Mouse (Mus musculus) forebrain, embryonic 11.5 days (tissue): Measurements from ENCODE around the gene Piezo1. TPM values are rescaled to one million over a fixed set of nuclear protein-coding genes. Genes with fewer than 3 reads are reported as not detected.

Experiments used
- ATAC-seq: fragments of 200-750 bp; cut with Nextera tagmentation; replicated peaks from 2 replicates; pipeline ENCODE4 v1.8.0; 2017; ENCODE audit warnings: moderate TSS enrichment; ENCODE audit not compliant: low FRiP score
- DNase-seq: peaks from one replicate; pipeline ENCODE4 v3.0.0-alpha.2; 2017; ENCODE audit warnings: low spot score
- H3K27ac ChIP-seq: fragments of 300-500 bp; sonication (generic); 2 replicates; pipeline ENCODE4 v1.5.1; 2014; ENCODE audit warnings: low read depth, low read length
- H3K27me3 ChIP-seq: fragments of 300-500 bp; sonication (generic); 2 replicates; pipeline ENCODE4 v1.6.1; 2014; ENCODE audit warnings: mild to moderate bottlenecking, low read length, mixed read lengths; ENCODE audit not compliant: control insufficient read depth, insufficient read depth
- H3K36me3 ChIP-seq: fragments of 300-500 bp; sonication (generic); 2 replicates; pipeline ENCODE4 v1.6.1; 2014; ENCODE audit warnings: mild to moderate bottlenecking, low read length, moderate library complexity, mixed read lengths; ENCODE audit not compliant: control insufficient read depth, insufficient read depth
- H3K4me1 ChIP-seq: fragments of 300-500 bp; sonication (generic); replicated peaks from 2 replicates; pipeline ENCODE4 v1.6.1; 2014; ENCODE audit warnings: low read length, mixed read lengths; ENCODE audit not compliant: control insufficient read depth, insufficient read depth
- H3K4me2 ChIP-seq: fragments of 300-500 bp; sonication (generic); 2 replicates; pipeline ENCODE4 v1.6.1; 2014; ENCODE audit warnings: low read depth, mild to moderate bottlenecking, low read length, moderate library complexity, mixed read lengths; ENCODE audit not compliant: severe bottlenecking
- H3K4me3 ChIP-seq: fragments of 300-500 bp; sonication (generic); 2 replicates; pipeline ENCODE4 v1.5.1; 2014; ENCODE audit warnings: low read depth, low read length
- H3K9ac ChIP-seq: fragments of 300-500 bp; sonication (generic); 2 replicates; pipeline ENCODE4 v1.6.1; 2014; ENCODE audit warnings: low read length
- H3K9me3 ChIP-seq: fragments of 300-500 bp; sonication (generic); 2 replicates; pipeline ENCODE4 v1.6.1; 2016; ENCODE audit warnings: low read length, mixed read lengths; ENCODE audit not compliant: control insufficient read depth
- WGBS: fragments of 180-500 bp; shearing (Covaris S2); extraction: QIAGEN DNeasy Blood & Tissue Kit; methylation state at CpG from one replicate; pipeline ENCODE4 v1.1.7; 2014; 5-methylcytosine and 5-hydroxymethylcytosine counted together
- polyA plus RNA-seq: library from polyadenylated mRNA; unstranded; fragments of >200 nt; fragmentation: Nextera tagmentation; extraction: Ambion mirVana; gene quantifications from 2 replicates; pipeline ENCODE4 v1.2.1, GENCODE M21; 2014

Piezo1 gene
- polyA plus RNA-seq, 1 experiment from 2014 or later = 5.8 TPM

DNA sequence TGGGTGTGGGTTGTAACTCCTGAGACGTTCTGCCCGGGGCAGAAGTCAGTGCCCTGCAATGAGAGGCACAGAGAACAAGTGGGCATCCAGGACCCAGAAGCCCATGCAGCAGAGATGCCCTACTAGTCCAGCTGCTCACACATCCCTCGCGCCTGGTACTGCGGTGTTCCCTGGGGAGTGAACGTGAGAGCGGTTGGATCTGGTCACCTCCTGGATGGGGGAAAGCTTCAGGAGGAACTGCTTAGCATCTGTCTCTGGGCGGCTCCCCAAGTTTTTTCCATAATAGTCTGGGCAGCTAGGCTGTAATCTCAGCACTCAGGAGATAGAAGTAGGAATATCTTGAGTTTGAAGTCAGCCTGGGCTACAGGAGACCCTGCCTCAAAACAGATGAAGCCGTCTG lies 33.9 kb upstream of the Piezo1 start:
- Histone ChIP-seq H3K9ac (no peak overlapping the region), H3K4me1 (no peaks in the 10 kb centered on the region), H3K27me3 (0 out of 2 replicates have a peak, but pooled peaks cover 2% of the 10 kb centered on the region), H3K9me3 (no peaks in the 10 kb centered on the region), H3K27ac (no peak overlapping the region), H3K4me2 (no peak overlapping the region), H3K4me3 (no peak overlapping the region), H3K36me3 (no peaks in the 10 kb centered on the region)
- DNase-seq = no peak
- ATAC-seq = no peak
- WGBS = 91% methylated on average over 9 of the region's 9 CpGs

DNA sequence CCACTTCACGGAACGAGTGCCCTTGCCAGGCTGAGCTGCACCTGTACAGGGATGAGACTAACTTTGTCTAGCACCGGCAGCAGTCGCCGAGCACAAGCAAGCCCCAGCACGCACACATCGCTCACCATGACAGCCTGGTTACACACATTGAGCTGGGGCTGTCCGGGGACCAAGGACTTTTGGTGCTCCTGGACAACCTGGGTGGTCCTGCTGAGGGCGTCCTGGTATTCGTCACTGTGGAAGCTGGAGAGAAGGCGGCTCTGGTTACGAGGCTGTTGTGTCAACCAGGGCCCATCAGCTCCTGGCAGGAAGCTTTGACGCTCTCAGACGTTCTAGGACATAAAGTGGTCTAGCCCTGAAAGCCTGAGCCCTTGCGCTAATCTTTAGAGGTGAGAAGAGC lies 29.8 kb upstream of the Piezo1 start:
- Histone ChIP-seq H3K4me1 (peaks cover 15% of the 10 kb centered on the region), H3K9me3 (no peaks in the 10 kb centered on the region), H3K9ac (no peak overlapping the region), H3K4me3 (no peak overlapping the region), H3K4me2 (no peak overlapping the region), H3K36me3 (no peaks in the 10 kb centered on the region), H3K27ac (no peak overlapping the region), H3K27me3 (0 out of 2 replicates have a peak, but pooled peaks cover 2% of the 10 kb centered on the region)
- 82% methylated on average over 13 of the region's 15 CpGs for WGBS
- ATAC-seq (no peak), DNase-seq (no peak)

DNA sequence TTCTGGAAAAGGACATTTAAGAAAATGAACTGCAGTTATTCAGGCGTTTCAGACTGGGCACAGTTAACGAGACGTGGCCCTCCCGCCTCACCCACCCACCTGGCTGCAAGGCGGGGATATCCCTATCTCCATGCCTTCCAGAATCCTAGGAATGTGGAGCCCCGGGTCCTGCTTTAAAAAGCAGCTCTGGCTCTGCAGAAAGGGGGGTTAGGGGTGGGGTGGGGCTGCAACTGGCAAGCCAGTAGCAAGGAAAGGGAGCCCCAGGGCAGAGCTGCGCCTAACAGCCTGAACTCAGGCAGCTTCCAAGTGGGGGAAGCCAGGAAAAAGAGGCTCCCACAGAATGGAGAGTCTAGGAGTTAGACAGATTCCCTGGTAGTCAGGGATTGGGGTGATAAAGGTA lies 28.1 kb upstream of the Piezo1 start:
- H3K4me2 ChIP-seq = no peak overlapping the region
- no peak overlapping the region for H3K27ac ChIP-seq
- peaks cover 22% of the 10 kb centered on the region for H3K4me1 ChIP-seq
- 22% methylated on average over 7 of the region's 7 CpGs for WGBS
- H3K4me3 ChIP-seq = no peak overlapping the region
- no peaks in the 10 kb centered on the region for H3K36me3 ChIP-seq
- ATAC-seq (no peak), DNase-seq (no peak)
- no peaks in the 10 kb centered on the region for H3K27me3 ChIP-seq
- no peaks in the 10 kb centered on the region for H3K9me3 ChIP-seq
- H3K9ac ChIP-seq = no peak overlapping the region

DNA sequence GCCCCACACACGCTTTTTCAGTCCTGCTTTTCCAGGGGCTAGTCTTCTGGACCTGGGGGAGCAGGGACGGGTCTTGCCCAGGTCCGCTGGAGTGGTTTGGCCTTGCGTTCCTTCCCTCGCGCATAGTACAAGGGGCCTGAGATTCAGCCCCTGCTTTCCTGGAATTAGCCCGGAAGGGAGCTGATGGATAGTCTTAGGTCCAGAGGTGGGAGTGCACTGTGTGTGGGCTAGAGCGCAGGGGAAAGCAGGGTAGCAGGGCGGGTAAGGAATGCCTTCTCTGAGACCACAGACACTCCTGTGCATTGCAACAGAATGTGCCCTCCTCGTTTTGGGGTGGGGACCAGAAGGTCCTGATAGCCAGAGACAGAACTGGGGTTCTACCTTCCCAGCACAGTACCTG lies 26.0 kb upstream of the Piezo1 start:
- ATAC-seq (peak; percentile 26), DNase-seq (no peak)
- H3K4me2 ChIP-seq = peak overlapping the region; percentile 52; the same call in 1 of the 2 replicates
- H3K36me3 ChIP-seq = peaks cover 4% of the 10 kb centered on the region; the same call in 1 of the 2 replicates
- H3K27ac ChIP-seq = no peak overlapping the region
- 42% methylated on average over 10 of the region's 10 CpGs for WGBS
- H3K9ac ChIP-seq = peak overlapping the region; percentile 61
- peaks cover 24% of the 10 kb centered on the region for H3K4me1 ChIP-seq
- peak overlapping the region; percentile 44; the same call in 1 of the 2 replicates for H3K4me3 ChIP-seq
- H3K27me3 ChIP-seq = no peaks in the 10 kb centered on the region
- no peaks in the 10 kb centered on the region for H3K9me3 ChIP-seq

GRCm38 (mm10) chr8:122576648-122577022 lies 25.5 kb upstream of the Piezo1 start, which contains the start of gene Aprt:
Gene Aprt, minus strand, starts transcription at chr8:122576909.
- WGBS = under 1% methylated on average over 39 of the region's 39 CpGs
- H3K4me1 ChIP-seq = peaks cover 24% of the 10 kb centered on the region
- H3K9me3 ChIP-seq = no peaks in the 10 kb centered on the region
- H3K4me3 ChIP-seq = peak within 1 kb of the TSS; percentile 44
- H3K36me3 ChIP-seq = peaks cover 8% of the 10 kb centered on the region; the same call in 1 of the 2 replicates
- peak within 1 kb of the TSS; percentile 61 for H3K9ac ChIP-seq
- H3K27me3 ChIP-seq = no peaks in the 10 kb centered on the region
- DNase-seq = peak; percentile 97
- peak within 1 kb of the TSS; percentile 52 for H3K4me2 ChIP-seq
- ATAC-seq = peak; percentile 92
- no peak within 1 kb of the TSS for H3K27ac ChIP-seq

GRCm38 (mm10) chr8:122575735-122576647 lies 24.9 kb upstream of the Piezo1 start:
- H3K9ac ChIP-seq = peak overlapping the region; percentile 61
- H3K4me2 ChIP-seq = peak overlapping the region; percentile 52
- no peaks in the 10 kb centered on the region for H3K9me3 ChIP-seq
- no peak for DNase-seq
- H3K27ac ChIP-seq = no peak overlapping the region
- H3K4me3 ChIP-seq = peak overlapping the region; percentile 44
- ATAC-seq = peak; percentile 25
- peaks cover 24% of the 10 kb centered on the region for H3K4me1 ChIP-seq
- H3K36me3 ChIP-seq = peaks cover 15% of the 10 kb centered on the region; the same call in 1 of the 2 replicates
- WGBS = 18% methylated on average over 21 of the region's 21 CpGs
- H3K27me3 ChIP-seq = no peaks in the 10 kb centered on the region

- no peak for DNase-seq
- 73% methylated on average over 8 of the region's 8 CpGs for WGBS
- no peaks in the 10 kb centered on the region for H3K27me3 ChIP-seq
- no peak overlapping the region for H3K9ac ChIP-seq
- no peak overlapping the region for H3K4me2 ChIP-seq
- peaks cover 18% of the 10 kb centered on the region for H3K36me3 ChIP-seq
- no peaks in the 10 kb centered on the region for H3K9me3 ChIP-seq
- no peak overlapping the region for H3K27ac ChIP-seq
- no peak for ATAC-seq
- no peak overlapping the region for H3K4me3 ChIP-seq
- peaks cover 24% of the 10 kb centered on the region for H3K4me1 ChIP-seq
These were observed 24.2 kb upstream of the Piezo1 start for GRCm38 (mm10) chr8:122575286-122575685.

GRCm38 (mm10) chr8:122574667-122575251 lies 23.6 kb upstream of the Piezo1 start:
- 70% methylated on average over 10 of the region's 10 CpGs for WGBS
- H3K36me3 ChIP-seq = peaks cover 24% of the 10 kb centered on the region

More at GRCm38 (mm10) chr8:122574667-122575251, 23.6 kb upstream of the Piezo1 start:
- Histone ChIP-seq H3K27ac (no peak overlapping the region), H3K4me3 (no peak overlapping the region), H3K27me3 (no peaks in the 10 kb centered on the region), H3K4me2 (no peak overlapping the region), H3K4me1 (peaks cover 26% of the 10 kb centered on the region), H3K9ac (no peak overlapping the region), H3K9me3 (no peaks in the 10 kb centered on the region)
- ATAC-seq (no peak), DNase-seq (no peak)
